Mouse (Mus musculus): ENCODE data around the gene Cdc34. TPM values are rescaled to one million over a fixed set of nuclear protein-coding genes. Genes with fewer than 3 reads are reported as not detected.
"Not testable (repeated sequence)": the region's sequence is repeated elsewhere in the genome, so short reads cannot be mapped to it uniquely, and the experiment has no call there.

The Cdc34 gene
- total RNA-seq, 2 experiments from 2014 or later, result 64.2 to 70.3 TPM

DNA sequence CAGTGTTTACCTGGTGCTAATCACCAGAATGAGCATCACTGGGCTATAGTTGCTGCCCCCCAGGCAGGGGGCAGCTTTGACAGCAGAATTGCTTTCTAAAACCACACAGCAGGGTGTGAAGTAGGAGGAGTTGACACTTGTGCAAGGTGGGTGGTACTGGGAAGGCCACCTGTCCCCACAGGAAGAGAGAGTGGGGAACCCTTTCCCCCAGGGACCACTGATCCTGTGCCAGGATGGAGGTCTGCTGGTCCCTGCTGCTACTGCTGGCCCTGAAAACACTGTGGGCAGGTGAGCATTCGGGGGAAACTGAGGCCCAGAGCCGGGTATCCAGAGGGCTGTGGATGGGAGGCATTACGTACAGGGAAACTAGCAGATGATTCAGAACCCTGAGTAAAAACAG is 7.2 kb downstream of the Cdc34 start:
- intact Hi-C loops (cut with DNase I), result no loop called here
- no peak for DNase-seq (ENCODE audit: low spot score in 2 of 2)

DNA sequence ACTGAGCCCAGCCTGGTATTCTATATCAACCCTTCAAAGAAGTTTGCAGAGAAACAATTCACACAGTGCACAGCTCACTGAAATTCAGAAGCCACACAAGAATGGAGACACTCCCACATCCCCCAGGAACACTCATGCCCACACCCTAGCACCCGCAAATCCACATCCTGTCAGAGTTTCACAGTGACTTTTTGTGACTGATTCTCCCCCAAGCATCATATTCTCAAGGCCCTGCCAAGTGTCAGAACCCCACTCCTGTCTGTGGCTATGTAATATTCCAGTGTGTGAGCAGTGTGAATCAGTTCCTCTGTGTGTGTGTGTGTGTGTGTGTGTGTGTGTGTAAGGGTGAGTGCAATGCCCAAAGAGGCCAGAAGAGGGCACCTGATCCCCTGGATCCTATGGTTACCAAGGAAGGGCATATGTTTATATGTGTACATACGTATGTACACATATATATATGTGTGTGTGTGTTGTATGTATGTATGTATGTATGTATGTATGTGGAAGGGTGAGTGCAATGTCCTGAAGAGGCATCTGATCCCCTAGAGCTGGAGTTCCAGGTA is 10.1 kb downstream of the Cdc34 start:
- DNase-seq (ENCODE audit: low spot score in 2 of 2), result no peak
- intact Hi-C loops (cut with DNase I), result no loop called here

DNA sequence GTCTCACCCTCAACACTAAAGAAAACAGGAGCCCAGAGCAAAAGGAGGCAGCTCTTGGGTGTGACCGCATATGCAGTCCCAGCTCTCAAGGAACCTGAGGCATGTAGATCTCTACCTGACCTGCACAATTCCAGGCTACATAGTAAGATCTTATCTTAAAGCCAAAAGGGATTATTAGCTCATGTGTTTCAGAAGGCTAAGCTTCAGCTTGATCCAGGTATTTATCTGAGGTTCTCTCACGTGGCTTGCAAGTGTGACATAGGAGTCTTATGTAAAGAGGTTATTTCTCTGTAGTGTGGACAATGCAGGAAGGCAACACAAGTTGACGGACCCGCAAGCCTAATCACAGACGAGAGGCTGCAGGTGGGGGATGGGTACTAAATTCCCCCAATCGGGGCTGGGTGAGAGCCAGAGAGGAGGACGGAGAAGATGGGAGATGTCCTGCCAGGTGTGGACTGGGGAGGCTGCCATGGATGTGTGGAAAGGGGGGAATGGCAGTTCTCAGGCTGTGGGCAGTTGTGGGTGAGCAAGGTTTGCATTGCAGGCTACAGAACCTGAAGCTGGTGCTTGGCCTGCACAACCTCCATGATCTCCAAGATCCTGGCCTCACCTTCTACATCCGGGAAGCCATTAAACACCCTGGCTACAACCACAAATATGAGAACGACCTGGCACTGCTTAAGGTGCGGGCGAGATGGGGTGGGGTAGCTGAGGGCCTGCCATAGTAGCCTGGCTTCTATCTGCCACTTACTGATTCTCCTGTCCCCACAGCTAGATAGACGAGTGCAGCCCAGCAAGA is 11.8 kb downstream of the Cdc34 start:
- DNase-seq (ENCODE audit: low spot score in 2 of 2), result no peak
- intact Hi-C loops (cut with DNase I), result no loop called here

DNA sequence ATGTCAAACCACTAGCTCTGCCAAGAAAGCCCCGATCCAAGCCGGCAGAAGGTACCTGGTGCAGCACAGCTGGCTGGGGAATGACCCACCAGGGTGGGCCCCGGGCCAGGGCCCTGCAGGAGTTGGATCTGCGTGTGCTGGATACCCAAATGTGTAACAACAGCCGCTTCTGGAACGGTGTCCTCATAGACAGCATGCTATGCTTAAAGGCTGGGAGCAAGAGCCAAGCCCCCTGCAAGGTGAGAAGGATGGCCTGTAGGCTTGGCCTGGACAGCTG is 12.3 kb downstream of the Cdc34 start:
- intact Hi-C loops (cut with DNase I), result no loop called here
- no peak for DNase-seq (ENCODE audit: low spot score in 2 of 2)

DNA sequence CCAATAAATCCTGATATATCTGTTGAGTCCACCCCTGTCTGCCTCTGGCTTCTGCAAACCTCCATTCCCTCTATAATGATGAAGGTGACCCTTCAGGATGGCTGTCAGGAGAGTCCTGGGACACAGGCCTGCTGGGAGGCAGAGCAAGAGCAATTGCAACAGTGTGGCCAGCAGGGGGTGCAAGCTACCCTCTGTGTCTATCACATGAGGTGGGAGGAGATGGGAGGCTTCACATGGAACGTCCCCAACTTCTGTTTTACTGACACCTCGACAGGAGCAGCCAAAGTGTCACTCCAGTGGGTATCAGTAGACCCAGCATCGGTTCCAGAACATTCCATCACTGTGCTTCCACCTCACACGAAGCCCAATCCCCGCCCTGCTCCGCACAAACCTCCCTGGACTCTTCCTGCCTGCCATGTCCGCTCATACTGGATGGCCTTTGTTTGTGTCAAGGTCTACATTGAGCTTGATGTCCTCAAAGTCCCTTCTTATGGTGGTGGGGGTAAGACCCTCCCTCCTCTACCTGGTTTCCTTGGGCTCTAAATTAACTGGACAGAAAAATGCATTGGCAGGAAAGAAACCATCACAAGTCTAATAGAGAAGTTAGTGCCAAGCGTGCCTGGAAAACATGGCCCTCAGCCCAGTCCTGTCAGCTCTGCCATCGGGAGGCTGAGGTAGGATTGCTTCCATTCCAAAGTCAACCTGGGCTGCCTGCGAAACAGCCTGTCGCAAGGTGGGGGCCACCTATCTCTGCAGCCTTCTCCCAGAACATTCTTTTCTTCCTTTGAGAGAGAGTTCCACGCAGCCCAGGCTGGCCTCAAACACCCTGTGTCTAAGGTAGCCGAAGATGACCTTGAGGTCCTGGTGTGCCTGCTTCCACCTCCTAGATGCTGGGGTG is 13.5 kb downstream of the Cdc34 start:
- peak; percentile 69 for DNase-seq (ENCODE audit: low spot score in 2 of 2)
- intact Hi-C loops (cut with DNase I), result no loop called here

DNA sequence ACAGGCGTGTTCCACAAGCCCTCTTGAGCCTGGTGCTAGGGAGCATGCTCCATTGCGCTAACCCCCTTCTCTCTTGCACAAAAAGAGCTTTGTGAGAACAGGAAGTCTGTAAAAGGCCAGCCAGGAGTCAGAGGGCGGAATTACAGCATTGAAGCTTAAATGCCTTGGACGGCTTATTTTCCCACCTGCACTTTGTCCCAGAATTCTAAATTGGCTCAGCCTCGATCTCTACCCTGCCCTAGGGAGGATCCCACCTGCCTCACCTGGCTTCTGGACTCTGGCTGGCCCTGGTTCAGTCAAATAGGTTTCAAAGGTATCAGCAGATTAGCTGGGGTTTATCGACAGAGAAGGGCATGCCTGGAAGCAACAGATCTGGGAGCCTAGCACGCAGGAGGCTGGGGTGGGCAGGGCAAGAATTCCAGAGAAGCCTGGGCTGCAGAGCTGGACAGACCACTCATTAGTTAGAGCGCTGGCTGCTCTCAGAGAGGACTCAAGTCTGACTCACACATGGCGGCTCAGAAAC is 14.2 kb downstream of the Cdc34 start:
- DNase-seq (ENCODE audit: low spot score in 2 of 2), result no peak
- intact Hi-C loops (cut with DNase I), result no loop called here

DNA sequence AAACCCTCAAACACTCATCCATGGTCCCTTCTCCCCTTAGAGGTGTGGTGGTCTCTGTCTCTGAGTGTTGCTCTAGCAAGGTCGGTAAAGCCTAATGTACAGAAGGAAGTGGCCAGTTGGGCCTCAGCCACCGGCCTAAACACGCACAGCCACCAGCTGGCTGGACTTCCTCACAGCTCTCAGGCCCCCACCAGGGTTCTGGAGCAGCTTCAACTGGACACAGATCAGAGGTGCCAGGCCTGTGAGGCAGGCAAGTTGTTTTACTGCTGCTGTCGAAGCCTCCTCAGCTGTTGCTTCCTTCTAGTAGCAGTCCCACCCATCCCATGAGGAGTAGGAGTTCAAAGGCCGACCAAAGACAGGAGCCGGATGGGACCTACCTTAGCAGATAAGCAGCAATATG is 15.9 kb downstream of the Cdc34 start:
- intact Hi-C loops (cut with DNase I), result no loop called here

DNA sequence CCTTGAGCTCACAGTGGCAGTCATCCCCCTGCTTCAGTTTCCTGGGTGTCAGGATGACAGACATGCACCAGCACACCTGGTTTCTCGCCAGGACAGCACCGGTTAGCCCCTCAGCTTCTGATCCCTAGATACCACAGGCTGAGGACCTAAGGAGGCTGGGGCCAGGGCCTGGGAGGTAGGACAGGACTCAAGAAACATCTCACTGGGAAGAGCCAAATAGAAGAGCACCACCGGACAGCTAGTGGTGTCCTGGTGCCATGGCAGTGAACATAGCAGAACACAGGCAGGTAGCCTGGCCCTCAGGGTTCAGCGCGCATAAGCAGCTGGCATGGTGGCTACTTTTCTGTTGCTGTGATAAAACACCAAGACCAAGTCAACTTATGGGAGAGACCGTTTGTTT is 16.5 kb downstream of the Cdc34 start:
- intact Hi-C loops (cut with DNase I), result no loop called here
- DNase-seq (ENCODE audit: low spot score in 2 of 2), result no peak

More for the DNA sequence above, 15.9 kb downstream of the Cdc34 start:
- DNase-seq (ENCODE audit: low spot score in 2 of 2), result no peak

DNA sequence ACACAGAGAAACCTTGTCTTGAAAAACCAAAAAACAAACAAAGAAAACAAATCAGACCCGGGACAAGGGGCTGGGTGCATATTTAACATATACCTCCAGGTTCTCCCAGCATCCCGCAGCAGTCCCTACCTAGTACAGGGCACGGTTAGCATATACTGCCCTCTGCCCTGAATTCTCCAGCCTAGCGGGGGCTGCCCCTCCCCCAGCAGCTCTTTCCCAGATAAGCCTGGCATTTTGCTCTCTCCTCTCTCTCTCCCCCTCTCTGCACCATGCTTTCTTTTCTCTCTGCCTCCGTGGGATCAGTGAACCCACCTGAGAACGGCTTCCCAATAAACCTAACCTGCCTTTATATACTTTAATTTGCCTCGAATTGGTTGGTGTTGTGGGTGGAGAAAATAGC is 18.7 kb downstream of the Cdc34 start:
- DNase-seq (ENCODE audit: low spot score in 2 of 2), result no peak
- intact Hi-C loops (cut with DNase I), result no loop called here

DNA sequence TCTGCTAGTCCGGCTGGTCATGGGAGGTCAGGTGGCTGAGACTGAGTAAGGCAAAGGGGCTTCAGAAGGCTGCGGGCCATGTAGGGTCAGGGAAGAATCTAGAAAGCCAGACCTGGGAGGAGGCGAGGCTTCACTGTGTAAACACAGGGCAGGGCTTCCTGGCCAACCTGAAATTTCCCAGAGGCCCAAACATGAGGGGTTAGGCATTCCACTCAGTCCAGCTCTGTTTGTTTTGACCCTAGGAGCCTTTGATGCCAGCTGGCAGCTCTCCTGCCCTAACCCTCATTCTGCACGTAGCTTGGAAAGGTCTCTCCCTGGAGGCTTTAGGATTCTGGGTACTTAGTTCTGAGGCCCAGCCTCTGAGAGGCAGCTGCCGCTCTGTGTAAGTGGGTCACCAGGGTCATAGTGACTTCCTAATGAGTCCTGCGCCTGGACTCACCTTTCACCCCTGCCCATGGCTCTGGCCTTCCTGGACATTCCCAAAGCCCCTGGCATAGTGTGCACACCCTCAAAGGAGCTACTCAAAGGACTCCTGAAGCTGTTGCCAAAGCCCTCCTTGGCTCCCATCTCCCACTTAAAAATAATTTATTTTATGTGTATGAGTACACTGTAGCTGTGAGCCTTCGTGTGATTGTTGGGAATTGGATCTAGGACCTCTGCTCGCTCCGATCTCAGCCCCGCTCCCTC is 19.6 kb downstream of the Cdc34 start:
- DNase-seq (ENCODE audit: low spot score in 2 of 2), result no peak
- intact Hi-C loops (cut with DNase I), result no loop called here

DNA sequence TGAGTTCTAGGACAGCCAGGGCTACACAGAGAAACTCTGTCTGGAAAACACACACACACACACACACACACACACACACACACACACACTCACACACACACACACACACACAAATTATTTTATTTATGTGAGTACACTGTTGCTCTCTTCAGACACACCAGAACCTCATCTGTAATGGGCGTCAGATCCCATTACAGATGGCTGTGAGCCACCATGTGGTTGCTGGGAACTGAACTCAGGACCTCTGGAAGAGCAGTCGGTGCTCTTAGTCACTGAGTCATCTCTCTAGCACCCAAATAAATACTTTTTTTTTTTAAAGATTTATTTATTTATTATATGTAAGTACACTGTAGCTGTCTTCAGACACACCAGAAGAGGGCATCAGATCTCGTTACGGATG is 21.0 kb downstream of the Cdc34 start:
- DNase-seq (ENCODE audit: low spot score in 2 of 2); intact Hi-C loops (cut with DNase I): not testable (repeated sequence)

DNA sequence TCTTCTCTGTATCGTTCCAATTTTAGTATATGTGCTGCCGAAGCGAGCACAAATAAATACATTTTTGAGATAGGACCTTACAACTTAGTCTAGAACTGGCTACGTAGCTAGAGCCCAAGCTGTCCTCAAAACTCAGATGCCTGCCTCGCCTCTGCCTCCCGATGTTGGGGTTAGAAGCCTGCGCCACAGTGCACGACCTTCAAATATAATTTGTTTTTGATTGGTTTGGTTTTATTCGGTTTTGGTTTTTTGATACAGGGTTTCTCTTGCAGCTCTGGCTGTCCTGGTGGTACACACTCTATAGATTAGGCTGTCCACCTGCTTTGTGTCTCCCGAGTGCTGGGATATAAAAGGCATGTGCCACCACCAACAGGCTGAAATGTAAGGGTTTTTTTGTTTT is 21.5 kb downstream of the Cdc34 start:
- no peak for DNase-seq (ENCODE audit: low spot score in 2 of 2)
- intact Hi-C loops (cut with DNase I), result no loop called here

DNA sequence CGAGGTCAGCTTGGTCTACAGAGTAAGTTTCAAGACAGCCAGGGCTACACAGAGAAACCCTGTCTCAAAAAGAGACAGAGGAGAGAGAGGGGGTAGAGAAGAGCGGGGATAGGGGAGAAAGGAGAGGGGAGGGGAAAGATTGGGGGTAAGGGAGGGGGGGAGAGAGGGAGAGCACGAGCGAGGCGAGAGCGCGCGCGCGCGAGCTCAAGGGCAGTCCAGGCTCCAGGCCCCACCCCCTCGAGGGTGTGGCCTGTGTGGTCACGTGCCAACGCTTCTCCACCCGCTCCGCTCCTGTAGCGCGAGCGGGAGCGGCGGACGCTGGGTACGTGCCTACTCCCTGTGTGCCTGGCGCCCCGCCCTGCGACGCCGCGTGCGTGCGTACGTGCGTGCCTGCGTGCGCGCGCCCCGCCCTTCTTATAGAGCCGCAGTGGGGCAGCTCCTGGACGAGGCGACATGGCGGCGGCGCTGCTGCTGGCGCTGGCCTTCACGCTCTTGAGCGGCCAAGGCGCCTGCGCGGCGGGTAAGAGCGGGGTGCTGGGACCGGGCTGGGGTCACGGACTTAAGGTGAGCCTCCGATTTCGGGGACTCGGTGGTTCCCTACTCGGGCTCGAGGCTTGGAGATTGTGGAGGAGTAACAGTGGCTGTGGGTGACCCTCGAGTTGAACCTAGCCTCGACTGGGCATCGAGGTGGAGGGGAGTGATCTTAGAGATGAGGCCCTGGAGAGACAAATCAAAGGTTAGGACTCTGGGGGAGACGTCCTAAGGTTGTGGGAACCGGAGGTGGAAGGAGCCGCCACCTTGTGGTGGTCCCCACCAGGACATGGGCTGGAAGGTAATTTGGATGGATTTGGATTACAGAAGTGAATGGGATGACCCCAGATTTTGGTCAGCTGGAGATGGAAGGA is 22.3 kb downstream of the Cdc34 start, which contains the start of gene Bsg:
Gene Bsg, plus strand, starts transcription at position 427 of the 905 bp plus-strand sequence.
- peak; percentile 99 for DNase-seq (ENCODE audit: low spot score in 2 of 2)
- intact Hi-C loops (cut with DNase I), result no loop called here

DNA sequence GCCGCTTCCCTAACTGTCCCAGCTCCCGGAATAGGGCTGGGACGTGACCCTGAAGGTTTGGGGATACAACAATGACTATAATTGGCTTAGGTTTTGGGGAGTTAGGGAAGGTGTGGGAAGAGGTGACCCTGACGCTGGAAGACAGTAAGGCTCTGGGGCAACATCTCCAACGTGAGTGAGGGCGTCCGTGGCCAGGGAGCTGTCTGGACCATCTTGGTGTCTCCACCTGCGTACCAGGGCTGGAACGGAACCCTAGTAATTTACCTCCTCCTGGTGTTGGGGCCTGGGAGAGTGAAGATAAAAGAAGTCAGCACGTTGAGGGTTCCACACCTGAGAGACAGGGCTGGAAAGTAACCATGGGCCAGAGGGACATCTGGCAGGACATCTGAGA is 23.0 kb downstream of the Cdc34 start:
- DNase-seq (ENCODE audit: low spot score in 2 of 2), result no peak
- intact Hi-C loops (cut with DNase I), result no loop called here

DNA sequence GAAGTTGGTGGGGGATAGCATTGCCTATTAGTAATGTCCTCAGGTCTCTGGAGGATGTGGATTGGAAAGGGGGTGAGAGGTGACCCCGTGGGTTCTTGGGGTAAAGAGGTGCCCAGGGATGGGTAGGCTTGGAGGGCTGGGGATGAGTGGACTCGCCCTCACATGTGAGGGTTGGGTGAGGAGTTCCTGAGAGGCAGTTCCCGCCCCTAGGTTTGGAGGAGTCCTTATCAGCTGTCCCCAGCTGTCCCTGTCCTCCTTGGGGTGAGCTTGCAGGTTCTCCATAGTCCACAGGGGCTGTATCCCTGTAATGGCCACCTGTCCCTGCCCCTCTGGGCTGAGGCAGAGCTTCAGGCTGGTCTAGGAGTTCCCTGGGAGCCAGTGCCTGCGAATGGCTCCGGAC is 24.0 kb downstream of the Cdc34 start:
- no peak for DNase-seq (ENCODE audit: low spot score in 2 of 2)
- intact Hi-C loops (cut with DNase I), result no loop called here

DNA sequence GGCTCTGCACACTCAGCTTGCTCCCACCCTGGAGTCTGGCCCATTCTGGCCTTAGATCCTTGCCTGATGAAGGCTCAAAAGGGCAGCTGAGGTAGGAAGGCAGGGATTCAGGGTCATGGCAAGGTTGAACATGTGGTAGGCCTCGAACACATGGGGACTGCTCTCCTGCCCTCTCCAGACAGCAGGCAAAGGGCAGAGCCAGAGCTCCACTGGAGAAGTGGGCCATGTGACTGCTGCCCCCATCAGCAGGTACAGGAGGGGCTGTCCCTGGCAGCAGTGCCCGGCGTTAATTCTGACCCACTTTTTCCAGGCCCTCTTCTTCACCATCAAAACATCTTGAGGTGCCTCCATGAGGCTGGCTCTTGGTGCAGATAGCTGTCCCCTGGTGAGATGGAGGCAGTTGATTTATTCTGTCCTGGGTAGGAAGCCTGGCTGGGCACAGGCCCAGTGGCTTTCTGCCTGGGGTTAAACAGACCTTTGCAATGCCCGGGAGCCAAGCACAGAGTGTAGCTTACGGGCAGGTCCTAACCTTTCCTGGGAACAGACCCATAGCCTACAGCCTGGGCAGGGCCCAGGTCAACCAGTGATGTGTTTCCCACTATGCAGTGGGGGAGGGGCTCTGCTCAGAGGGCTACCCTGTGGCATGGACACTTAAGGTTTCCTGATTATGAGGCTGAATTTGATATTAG is 24.6 kb downstream of the Cdc34 start:
- DNase-seq (ENCODE audit: low spot score in 2 of 2), result no peak
- intact Hi-C loops (cut with DNase I), result no loop called here

DNA sequence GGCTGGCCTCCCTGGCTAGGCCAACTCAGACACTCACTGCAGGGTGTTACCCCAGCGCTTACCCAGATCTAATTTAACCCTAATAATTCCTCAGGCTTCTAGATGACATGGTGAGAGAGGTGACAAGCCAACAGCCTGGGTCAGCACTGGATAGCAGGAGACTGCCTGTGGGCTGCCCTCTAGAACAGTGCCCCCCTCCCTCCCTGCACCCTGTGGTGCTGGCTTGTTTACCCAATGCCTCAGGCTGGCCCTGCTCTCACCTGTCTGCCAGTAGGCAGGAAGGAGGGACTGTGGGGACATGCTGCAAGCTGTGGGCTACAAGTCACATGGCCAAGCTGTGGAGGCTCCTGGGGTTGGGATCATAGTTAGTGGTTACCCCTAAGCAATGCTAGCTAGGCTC is 25.2 kb downstream of the Cdc34 start:
- intact Hi-C loops (cut with DNase I), result no loop called here
- no peak for DNase-seq (ENCODE audit: low spot score in 2 of 2)

DNA sequence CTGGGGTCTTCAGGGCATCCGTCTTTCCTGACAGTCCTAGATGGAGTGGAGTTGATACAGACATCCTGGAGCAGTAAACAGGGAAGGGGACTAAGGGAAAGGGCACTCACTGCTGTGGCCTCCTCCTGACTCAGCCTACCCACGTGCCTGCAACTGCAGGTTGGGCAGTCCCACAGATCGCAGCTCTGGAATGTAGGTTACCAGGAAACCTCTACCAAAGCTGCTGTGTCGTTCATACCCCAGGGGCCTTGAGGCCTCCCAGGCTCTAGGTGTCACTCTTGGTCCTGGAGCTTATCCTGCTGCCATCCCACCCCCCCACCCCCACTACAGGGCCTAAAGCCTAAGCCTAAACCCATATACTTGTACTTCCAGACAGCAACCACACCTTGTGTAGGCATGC is 25.8 kb downstream of the Cdc34 start:
- DNase-seq (ENCODE audit: low spot score in 2 of 2), result no peak
- intact Hi-C loops (cut with DNase I), result no loop called here

All from left cerebral cortex, postnatal 14 days (tissue).